20 mouse cellular contexts compared by ENCODE assay signal in the genomic region with DNA sequence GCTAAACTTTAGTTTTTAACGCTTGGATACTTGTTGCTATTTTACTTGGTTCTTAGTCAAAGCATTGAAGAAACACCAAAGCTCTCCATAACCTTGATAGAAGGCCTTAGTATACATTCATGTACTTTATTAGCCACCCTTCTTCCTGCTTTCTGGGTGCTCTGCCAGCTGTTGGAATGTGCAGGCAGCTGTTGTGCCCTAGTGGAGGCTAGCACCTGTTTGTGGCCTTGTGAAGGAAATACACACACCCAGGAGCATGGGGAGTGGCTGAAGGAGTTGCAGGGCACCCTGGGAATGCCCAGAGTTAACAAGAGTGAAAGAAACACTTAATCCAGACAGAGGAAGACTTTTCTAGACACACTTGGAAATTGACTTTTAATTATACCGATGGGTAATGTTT.
"Had no signal": no experiment of that assay in that cellular context is flagged by ENCODE, and none has a peak within 500 bp of the region (broad histone marks: within the 10 kb centered on the region; RNA-seq: fewer than 3 reads in every experiment).

No protein-coding gene starts in this region.

- H3K4me1 ChIP-seq: kidney, embryonic 15.5 days; liver, embryonic 13.5 days; neural tube, embryonic 12.5 days had no signal

- H3K9ac ChIP-seq: kidney, embryonic 15.5 days; liver, embryonic 13.5 days; neural tube, embryonic 12.5 days; neural tube, embryonic 15.5 days had no signal

- H3K27ac ChIP-seq: kidney, embryonic 15.5 days; layer of hippocampus, adult 2 months; left cerebral cortex, adult 2 months; liver, embryonic 13.5 days; neural tube, embryonic 12.5 days; neural tube, embryonic 15.5 days had no signal

- H3K4me3 ChIP-seq: kidney, embryonic 15.5 days; layer of hippocampus, adult 2 months; left cerebral cortex, adult 2 months; liver, embryonic 13.5 days; neural tube, embryonic 12.5 days; neural tube, embryonic 15.5 days had no signal

- H3K27me3 ChIP-seq: kidney, embryonic 15.5 days; liver, embryonic 13.5 days; neural tube, embryonic 12.5 days; neural tube, embryonic 15.5 days had no signal

- H3K36me3 ChIP-seq: kidney, embryonic 15.5 days; liver, embryonic 13.5 days; neural tube, embryonic 12.5 days; neural tube, embryonic 15.5 days had no signal

- DNase-seq: kidney, adult 8-10 months; kidney, postnatal 10 days; kidney, postnatal 36 days; layer of hippocampus, adult 9-11 months; layer of hippocampus, postnatal 36 days; liver, embryonic 13.5 days; lung, adult 2 months; lung, postnatal 14 days; lung, postnatal 4 days; midbrain, embryonic 14.5 days; right cerebral cortex, adult 18-20 months; right cerebral cortex, postnatal 14 days; right cerebral cortex, postnatal 4 days; thymus, postnatal 25 days had no signal

- H3K4me2 ChIP-seq: kidney, embryonic 15.5 days; liver, embryonic 13.5 days; midbrain, embryonic 11.5 days; neural tube, embryonic 12.5 days; neural tube, embryonic 15.5 days had no signal

- H3K9me3 ChIP-seq: kidney, embryonic 15.5 days; liver, embryonic 13.5 days; neural tube, embryonic 12.5 days; neural tube, embryonic 15.5 days had no signal
